Mouse (Mus musculus) adrenal gland (tissue): ENCODE measurements at regions not wholly inside any gene's neighbourhood (a gene's known extent, or its start where the extent isn't known, plus 50 kb on each side); places are given as distances from the start of the nearest gene placed in this dataset.

Experiments
- intact Hi-C: fragments of 180-260 bp; cut with DNase I; formaldehyde crosslinking; loops from one replicate; pipeline ENCODE4 v1.15.1; 2025

- intact Hi-C loops: no loop called here
Measured at GRCm38 (mm10) chr17:84000115-84000514, 152.4 kb upstream of the Haao start.

DNA sequence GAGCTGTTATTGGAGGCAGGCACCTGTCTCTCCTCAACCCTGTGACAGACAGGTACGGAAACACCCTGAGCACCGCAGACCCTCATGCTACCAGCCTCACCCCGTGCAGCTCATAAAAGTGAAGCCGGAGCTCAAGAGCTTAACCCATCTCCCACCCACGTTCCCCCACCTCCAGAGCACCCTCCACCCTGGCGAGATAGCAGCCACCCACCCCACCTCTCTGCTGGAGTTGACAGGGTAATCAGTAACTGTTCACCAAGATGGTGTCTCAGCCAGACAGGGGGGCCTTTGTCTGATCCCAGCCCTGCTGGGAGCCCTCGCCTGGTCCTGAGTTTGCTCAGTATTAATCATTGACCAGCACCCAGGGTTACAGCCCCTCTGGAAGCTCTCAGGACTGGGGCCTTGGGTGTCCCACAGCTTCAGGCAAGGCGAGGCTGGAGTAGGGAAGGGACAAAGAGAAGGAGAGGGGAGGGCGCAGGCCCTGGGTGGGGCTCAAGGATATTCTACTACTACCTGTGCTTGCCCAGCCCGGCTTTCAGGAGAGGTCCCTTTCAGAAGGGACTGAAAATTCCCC lies 151.3 kb upstream of the Haao start:
- intact Hi-C loops: no loop called here

- intact Hi-C loops: no loop called here
Measured at GRCm38 (mm10) chr17:83998341-83998740, 150.6 kb upstream of the Haao start.

GRCm38 (mm10) chr17:83997778-83998177 lies 150.0 kb upstream of the Haao start:
- intact Hi-C loops: no loop called here

DNA sequence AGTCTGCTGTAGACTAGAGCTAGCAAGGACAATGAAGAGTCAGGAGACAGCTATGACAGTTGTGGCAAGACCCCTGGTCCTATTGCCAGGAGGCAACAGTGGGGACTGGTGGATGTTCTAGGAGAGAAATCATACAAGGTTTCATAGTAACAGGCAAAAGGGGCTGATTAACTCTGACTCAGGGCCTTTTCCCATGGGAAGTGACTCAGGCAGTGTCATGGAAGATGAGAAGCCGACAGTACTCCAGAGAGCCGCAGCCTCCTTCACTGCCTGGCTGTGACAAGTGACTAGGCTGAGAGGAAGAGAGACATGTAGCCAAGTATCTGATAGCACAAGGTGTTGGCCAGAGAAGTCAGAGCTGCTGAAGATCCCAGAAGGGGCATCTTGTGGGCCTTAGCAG lies 145.3 kb upstream of the Haao start:
- intact Hi-C loops: no loop called here

DNA sequence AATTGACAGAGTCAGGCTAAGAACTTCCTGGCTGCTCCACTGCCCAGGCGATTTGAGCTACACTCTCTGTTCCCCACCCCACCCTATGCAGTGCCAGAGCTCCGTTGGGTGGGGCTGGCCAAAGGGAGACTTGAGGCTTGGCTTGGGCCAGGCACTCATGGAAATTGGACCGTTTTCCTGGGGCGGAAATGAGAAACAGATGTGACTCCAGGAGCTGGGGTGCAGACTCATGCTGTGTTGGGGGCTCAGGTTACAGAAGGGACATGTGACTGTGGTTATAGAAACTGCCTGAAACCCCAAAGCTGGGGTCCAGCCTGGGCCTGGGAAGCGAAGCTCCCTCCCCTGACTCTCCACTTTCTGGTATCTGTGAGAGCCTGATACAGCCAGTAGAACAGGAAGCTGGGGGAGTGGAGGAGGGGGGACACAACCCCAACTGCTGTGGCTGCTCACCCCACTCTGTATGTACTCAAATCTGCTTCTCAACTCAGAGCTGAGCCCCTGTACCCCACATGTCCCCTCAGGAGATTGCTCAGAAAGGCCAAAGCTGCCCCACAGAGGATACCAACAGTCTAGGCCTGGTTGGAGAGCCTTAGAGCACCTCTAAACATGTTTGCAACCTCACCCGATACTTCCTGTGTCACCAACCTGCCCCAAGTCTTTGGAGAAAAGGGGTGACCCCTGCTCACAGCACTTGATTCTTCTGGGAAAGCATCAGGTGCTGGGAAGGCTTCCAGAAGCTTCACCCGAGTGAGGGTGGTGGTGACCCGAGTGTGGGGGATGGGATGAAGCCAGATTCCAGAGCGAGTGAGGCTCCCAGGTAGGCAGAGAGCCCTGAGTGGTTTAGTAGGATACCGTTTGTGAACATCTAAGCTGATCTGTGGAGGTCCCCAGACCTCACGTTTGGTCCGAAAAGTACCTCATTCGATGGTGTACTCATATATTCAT lies 142.9 kb upstream of the Haao start:
- intact Hi-C loops: no loop called here

- intact Hi-C loops: no loop called here
Measured at GRCm38 (mm10) chr17:83988897-83989296, 141.1 kb upstream of the Haao start.

DNA sequence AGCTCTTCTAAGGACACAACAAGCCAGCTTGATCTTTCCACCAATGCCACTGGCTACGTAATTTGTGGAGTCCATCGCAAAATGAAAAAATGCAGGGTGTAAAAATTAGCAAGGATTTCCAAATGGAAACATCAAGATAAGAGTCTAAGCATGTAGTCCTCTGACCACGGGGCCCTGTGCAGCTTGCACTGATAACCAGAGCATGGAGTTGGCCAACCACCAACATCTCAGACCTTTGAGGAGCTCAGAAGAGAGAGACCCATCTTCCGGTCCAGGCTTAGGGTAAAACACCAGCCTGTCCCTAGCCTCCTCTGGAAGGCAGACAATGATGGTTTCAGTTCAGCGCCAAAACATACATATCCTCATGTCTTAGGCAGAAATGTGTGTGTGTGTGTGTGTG lies 140.4 kb upstream of the Haao start:
- intact Hi-C loops: no loop called here

GRCm38 (mm10) chr17:83987683-83988082 lies 139.9 kb upstream of the Haao start:
- intact Hi-C loops: no loop called here

GRCm38 (mm10) chr17:83985916-83986578 lies 138.3 kb upstream of the Haao start:
- intact Hi-C loops: no loop called here

DNA sequence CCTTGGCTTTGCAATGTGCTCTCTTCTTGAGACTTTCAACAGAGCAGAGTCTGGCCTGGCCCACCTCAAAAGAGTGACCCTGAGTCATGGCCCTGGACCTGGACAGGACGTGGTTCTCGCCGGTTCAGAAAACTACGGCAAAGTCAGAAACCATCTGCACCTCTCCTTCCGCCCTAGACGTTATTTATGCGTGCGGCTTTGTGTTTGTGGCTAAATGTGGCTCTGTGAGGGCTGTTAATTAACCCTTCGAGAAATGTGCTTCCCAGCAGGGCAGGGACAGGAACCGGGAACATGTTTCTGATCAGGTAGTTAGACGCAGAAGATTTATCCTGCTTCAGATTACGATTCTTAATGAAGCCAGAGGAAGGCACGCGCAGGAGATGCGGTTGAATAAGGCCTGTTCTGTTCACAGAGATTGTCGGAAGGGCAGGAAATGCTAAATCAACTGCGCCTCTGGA lies 137.6 kb upstream of the Haao start:
- intact Hi-C loops: no loop called here

DNA sequence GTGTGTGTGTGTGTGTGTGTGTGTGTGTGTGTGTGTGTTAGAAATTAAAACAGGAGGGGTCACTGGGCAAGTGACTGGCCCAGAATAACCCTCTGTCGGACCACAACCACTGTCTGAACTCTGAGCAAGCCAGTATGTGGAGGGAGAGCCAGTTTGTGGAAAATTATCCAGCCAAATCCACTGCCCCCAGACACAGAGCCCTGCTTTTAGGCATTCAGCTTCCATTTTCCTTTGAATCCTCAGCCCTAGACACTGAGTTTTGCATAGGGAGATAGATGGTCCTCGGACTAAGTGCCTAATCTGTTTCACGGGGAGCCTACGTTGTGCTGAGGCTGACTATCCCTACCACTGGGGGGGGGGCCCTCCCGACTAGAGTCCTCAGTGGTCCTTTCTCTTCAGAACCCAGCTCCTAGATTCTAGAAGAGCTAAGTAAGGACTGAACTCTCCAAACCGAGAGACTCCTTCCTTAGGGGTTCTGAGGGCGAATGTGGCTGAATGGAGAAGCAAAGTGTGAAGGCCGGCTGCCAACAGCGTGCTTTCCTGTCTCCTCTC lies 136.2 kb upstream of the Haao start:
- intact Hi-C loops: no loop called here

- intact Hi-C loops: no loop called here
Measured at GRCm38 (mm10) chr17:83983070-83983836, 135.5 kb upstream of the Haao start.

DNA sequence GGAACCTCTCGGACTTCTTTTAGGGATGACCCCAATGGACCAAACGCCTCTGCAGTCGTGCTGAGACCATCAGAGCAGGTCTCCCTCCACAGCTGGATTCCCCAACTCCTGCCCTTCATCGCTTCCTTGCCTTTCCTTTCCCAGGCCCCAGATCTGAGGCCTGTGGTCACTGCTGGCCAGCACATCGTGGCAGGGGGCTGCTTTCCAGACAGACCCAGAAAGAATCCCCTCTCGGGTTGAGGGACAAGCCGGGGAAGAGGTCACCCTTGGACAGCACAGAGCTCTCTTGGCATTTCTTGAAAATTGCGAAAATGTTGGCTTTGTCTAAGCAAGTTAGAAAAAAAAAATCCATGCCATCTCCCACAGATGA lies 134.9 kb upstream of the Haao start:
- intact Hi-C loops: no loop called here

DNA sequence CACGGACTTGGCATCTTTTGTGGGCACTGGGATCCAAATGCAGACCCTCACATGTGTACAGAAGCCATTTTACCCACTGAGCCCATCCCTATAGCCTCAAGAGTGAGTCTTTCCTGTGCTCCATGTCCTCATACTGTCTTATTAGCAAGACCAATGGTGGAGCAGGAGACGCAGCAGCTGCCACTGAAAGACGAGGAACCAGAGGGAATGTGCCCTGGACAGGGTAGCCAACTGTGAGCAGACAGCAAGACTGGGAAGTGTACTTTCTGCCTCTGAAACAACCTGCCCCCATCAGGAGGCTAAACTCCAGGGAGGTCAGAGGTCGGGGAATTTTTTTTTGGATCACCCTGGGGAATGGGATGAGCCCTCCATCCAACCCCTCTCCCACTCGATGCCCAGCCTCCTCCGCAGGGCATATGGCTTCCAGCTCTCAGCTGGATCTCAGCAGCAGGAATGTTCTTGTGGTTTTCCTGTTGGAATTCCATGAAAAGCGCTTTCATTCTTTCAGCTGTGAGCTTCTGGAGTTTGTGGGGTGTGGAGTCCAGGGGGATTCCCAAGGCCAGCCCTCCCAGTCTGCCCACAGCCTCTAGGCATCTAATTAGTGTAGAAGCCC lies 131.2 kb upstream of the Haao start:
- intact Hi-C loops: no loop called here

GRCm38 (mm10) chr17:83977725-83978124 lies 130.0 kb upstream of the Haao start:
- intact Hi-C loops: no loop called here

DNA sequence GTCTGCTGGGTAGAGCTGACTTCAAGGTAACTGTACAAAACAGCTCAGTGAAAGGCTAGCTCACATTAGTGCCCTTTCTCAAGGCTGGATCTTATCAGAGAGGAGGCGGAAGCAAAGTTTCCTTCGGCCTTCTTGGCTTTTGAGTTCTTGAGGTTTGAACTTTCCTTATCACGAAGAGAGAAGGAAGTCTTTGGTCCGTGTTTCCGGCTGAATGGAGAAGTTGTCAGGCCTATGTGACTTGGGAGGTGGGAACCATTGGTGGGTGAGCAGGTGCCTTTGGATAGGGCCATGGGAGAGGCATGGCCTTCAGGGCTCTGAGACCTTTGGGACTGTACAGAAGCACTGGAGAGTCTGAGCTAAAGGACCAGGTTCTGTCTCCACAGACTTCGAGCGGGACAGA lies 128.1 kb upstream of the Haao start:
- intact Hi-C loops: no loop called here

- intact Hi-C loops: loop anchor here (5.0 kb wide), 1 partner anchor 71 kb away; no protein-coding TSS in a partner anchor
Measured at GRCm38 (mm10) chr17:83973461-83974350, 125.9 kb upstream of the Haao start.

GRCm38 (mm10) chr17:83972874-83973273 lies 125.1 kb upstream of the Haao start:
- intact Hi-C loops: loop anchor here (5.0 kb wide), 1 partner anchor 71 kb away; no protein-coding TSS in a partner anchor
